8 mouse cellular contexts compared by ENCODE assay signal in genomic region chr4:107802450-107803331, GRCm38 (mm10). TPM values are rescaled to one million over a fixed set of nuclear protein-coding genes. Genes with fewer than 3 reads are reported as not detected.
DNase-seq lines count a peak whose midpoint lies in the region; ATAC-seq and TF ChIP-seq lines count a peak whose summit lies in the region.

No protein-coding gene starts in this region.

- intact Hi-C loops in heart, postnatal 36 days (cut with DNase I): no loop called here

- peak overlapping the region; percentile 54; the same call in 1 of the 2 replicates for H3K27ac ChIP-seq in cortical plate, adult 2 months (ENCODE audit: insufficient read depth, low read length)
- H3K27ac ChIP-seq in liver, embryonic 14.5 days: peak overlapping the region; percentile 82

- WGBS in liver, embryonic 14.5 days (ENCODE audit: insufficient replicate concordance): under 1% methylated on average over 63 of the region's 65 CpGs

- peaks cover 39% of the 10 kb centered on the region for H3K36me3 ChIP-seq in G1E (replicated peaks)
- no peaks in the 10 kb centered on the region for H3K36me3 ChIP-seq in liver, embryonic 14.5 days (replicated peaks; ENCODE audit: control insufficient read depth, insufficient read depth, low read depth)

- H3K27me3 ChIP-seq in G1E (ENCODE audit: insufficient read depth, low read length): peaks cover 12% of the 10 kb centered on the region
- no peaks in the 10 kb centered on the region for H3K27me3 ChIP-seq in liver, embryonic 14.5 days (ENCODE audit: control insufficient read depth, insufficient read depth, low read length)

- TF ChIP-seq EP300 in liver, embryonic 14.5 days (IDR thresholded peaks at IDR 0.05; ENCODE audit: low read depth): no peak

- H3K4me2 ChIP-seq in liver, embryonic 14.5 days (ENCODE audit: low read depth): peak overlapping the region; percentile 100

- no peak for TF ChIP-seq POLR2A in cortical plate, adult 2 months (IDR thresholded peaks at IDR 0.05; ENCODE audit: extremely low read depth, insufficient read depth, low read length)

- no peak for TF ChIP-seq CTCF in G1E (IDR thresholded peaks at IDR 0.05; ENCODE audit: low read depth, low read length)
- TF ChIP-seq CTCF in cortical plate, adult 2 months (IDR thresholded peaks at IDR 0.05; ENCODE audit: extremely low read depth, insufficient read depth, low read length): no peak
- TF ChIP-seq CTCF in liver, embryonic 14.5 days (IDR thresholded peaks at IDR 0.05; ENCODE audit: low read depth): no peak

- H3K9me3 ChIP-seq in G1E (replicated peaks): no peaks in the 10 kb centered on the region
- H3K9me3 ChIP-seq in liver, embryonic 14.5 days (ENCODE audit: control insufficient read depth, low read length): no peaks in the 10 kb centered on the region

- H3K9ac ChIP-seq in liver, embryonic 14.5 days (replicated peaks): peak overlapping the region; percentile 81

- peak overlapping the region; percentile 85 for H3K4me3 ChIP-seq in G1E (ENCODE audit: low read depth, low read length)
- peak overlapping the region; percentile 74 for H3K4me3 ChIP-seq in cortical plate, adult 2 months (ENCODE audit: insufficient read depth, low read length)
- peak overlapping the region; percentile 70 to 79 for H3K4me3 ChIP-seq in liver, embryonic 14.5 days (ENCODE audit: insufficient read depth in 1 of 2, low read depth in 2 of 2, low read length in 2 of 2)

- H3K4me1 ChIP-seq in G1E (ENCODE audit: insufficient read depth, low read depth, low read length): peaks cover 61% of the 10 kb centered on the region
- H3K4me1 ChIP-seq in cortical plate, adult 2 months (ENCODE audit: control insufficient read depth, insufficient read depth, low read length): peaks cover 8% of the 10 kb centered on the region
- H3K4me1 ChIP-seq in liver, embryonic 14.5 days (replicated peaks; ENCODE audit: control insufficient read depth in 2 of 2, insufficient read depth in 2 of 2, low read length in 1 of 2): peaks cover 16 to 23% of the 10 kb centered on the region in 2 experiments

- DNase-seq in layer of hippocampus, postnatal 10 days (ENCODE audit: low spot score in 2 of 2): peak; percentile 59 to 66
- DNase-seq in layer of hippocampus, adult 18-20 months (ENCODE audit: low spot score in 2 of 2): no peak
- DNase-seq in G1E (ENCODE audit: low spot score): peak; percentile 46
- DNase-seq in heart, postnatal 36 days: peak; percentile 8 to 12
- DNase-seq in liver, embryonic 14.5 days (ENCODE audit: low read depth in 3 of 3, low spot score in 3 of 3): no peak
- peak; percentile 68 for DNase-seq in retina, postnatal 1 day
- DNase-seq in ovary, postnatal 36 days (ENCODE audit: low spot score): no peak

- ATAC-seq in G1E (ENCODE audit: extremely low read depth, insufficient number of reproducible peaks, low FRiP score, poor library complexity, severe bottlenecking): no peak
- no peak for ATAC-seq in liver, embryonic 14.5 days (ENCODE audit: insufficient read depth)

RNA-seq across cellular contexts. Expression of gene Lrp8, which starts 0.6 kb away (rescaled TPM):
- 100 to 1,000 TPM; 171 TPM for total RNA-seq in layer of hippocampus, postnatal 10 days (2021)
- total RNA-seq in layer of hippocampus, adult 18-20 months (2021): 10 to 100 TPM; 87.2 to 98.0 TPM
- total RNA-seq in G1E (2014; fragmentation: Nextera tagmentation) (5.0 and 9.4 TPM in 2 replicates), G1E (2017) (13.0 and 13.5 TPM in 2 replicates)
- 12.1 and 12.5 TPM in 2 replicates for polyA plus RNA-seq in G1E (2012)
- 45.1 and 46.2 TPM in 2 replicates for polyA plus RNA-seq in cortical plate, adult 2 months (2012; rRNA removed)
- total RNA-seq in heart, postnatal 36 days (2021): 1 to 10 TPM in 1 of 2 experiments, under 1 TPM in 1; 0.97 to 1.1 TPM
- 4.3 and 4.9 TPM in 2 replicates for polyA plus RNA-seq in liver, embryonic 14.5 days (2012; rRNA removed)
- polyA plus RNA-seq in liver, embryonic 14.5 days (2014; fragmentation: Nextera tagmentation; extraction: Ambion mirVana): 1.8 and 2.0 TPM in 2 replicates

Comparison
In these comparisons a context has a peak if more than half of its experiments do, and no peak if none do; other contexts are left out.
1. DNase-seq: peak in layer of hippocampus, postnatal 10 days (2 of 2), G1E (single experiment), heart, postnatal 36 days (2 of 2) and retina, postnatal 1 day (single experiment); none in layer of hippocampus, adult 18-20 months (0 of 2), liver, embryonic 14.5 days (0 of 3) and ovary, postnatal 36 days (single experiment).
2. RNA of gene Lrp8, which starts 0.6 kb away (total RNA-seq): 171 TPM in layer of hippocampus, postnatal 10 days and 87.2 to 98.0 TPM in layer of hippocampus, adult 18-20 months; 5.0 to 13.5 TPM in G1E and 0.97 to 1.1 TPM in heart, postnatal 36 days; every median in the first group is over 4 times any median in the second.
3. Peak in every context shown above with its lines, with median percentiles within 50 percentile points of each other: H3K4me3 ChIP-seq.